Mouse (Mus musculus) thymus, postnatal 36 days (tissue): ENCODE results near the gene Ppef1.
"Not testable (repeated sequence)": the region's sequence is repeated elsewhere in the genome, so short reads cannot be mapped to it uniquely, and the experiment has no call there.

Experiments
- DNase-seq, 2 experiments: peaks; one replicate each; pipeline ENCODE4 v3.0.0; 2022; ENCODE audit warnings: mixed read lengths in 2 of 2

Ppef1 gene

GRCm38 (mm10) chrX:160735650-160736049, at the start of gene Ppef1:
Gene Ppef1 (minus strand): TSS chrX:160735765.
- no peak for DNase-seq

- DNase-seq: no peak
These were observed 46.7 kb upstream of the Ppef1 start for GRCm38 (mm10) chrX:160782276-160782675.

GRCm38 (mm10) chrX:160773033-160773432, 37.5 kb upstream of the Ppef1 start:
- no peak for DNase-seq

GRCm38 (mm10) chrX:160769622-160770021, 34.1 kb upstream of the Ppef1 start:
- DNase-seq: not testable (repeated sequence)

GRCm38 (mm10) chrX:160767713-160768112, 32.1 kb upstream of the Ppef1 start, which contains the start of gene Rs1:
Gene Rs1 (plus strand): TSS chrX:160768013.
- no peak for DNase-seq

GRCm38 (mm10) chrX:160766233-160766616, 30.7 kb upstream of the Ppef1 start:
- DNase-seq: no peak

GRCm38 (mm10) chrX:160765389-160766232, 30.0 kb upstream of the Ppef1 start:
- DNase-seq: peak; percentile 86 to 89

- no peak for DNase-seq
These were observed 15.2 kb upstream of the Ppef1 start for GRCm38 (mm10) chrX:160750808-160751207.

- no peak for DNase-seq
These were observed 13.1 kb upstream of the Ppef1 start for GRCm38 (mm10) chrX:160748653-160749052.

- no peak for DNase-seq
These were observed 9.8 kb upstream of the Ppef1 start for GRCm38 (mm10) chrX:160745399-160745798.

GRCm38 (mm10) chrX:160699171-160699570, 36.4 kb downstream of the Ppef1 start:
- no peak for DNase-seq

- no peak for DNase-seq
These were observed 44.0 kb downstream of the Ppef1 start for GRCm38 (mm10) chrX:160691559-160691958.

GRCm38 (mm10) chrX:160690094-160690493, 45.5 kb downstream of the Ppef1 start:
- no peak for DNase-seq

GRCm38 (mm10) chrX:160669992-160670391, 65.6 kb downstream of the Ppef1 start:
- no peak for DNase-seq

- no peak for DNase-seq
These were observed 124.5 kb downstream of the Ppef1 start for GRCm38 (mm10) chrX:160610882-160611644.

GRCm38 (mm10) chrX:160610482-160610881, 125.1 kb downstream of the Ppef1 start:
- no peak for DNase-seq

- peak; percentile 32 to 45 for DNase-seq
These were observed 125.7 kb downstream of the Ppef1 start for GRCm38 (mm10) chrX:160609849-160610248.

GRCm38 (mm10) chrX:160603981-160604541, 131.5 kb downstream of the Ppef1 start:
- DNase-seq: no peak

- DNase-seq: no peak
These were observed 132.2 kb downstream of the Ppef1 start for GRCm38 (mm10) chrX:160603316-160603715.

GRCm38 (mm10) chrX:160602770-160603169, 132.8 kb downstream of the Ppef1 start:
- DNase-seq: no peak

- no peak for DNase-seq
These were observed 134.5 kb downstream of the Ppef1 start for GRCm38 (mm10) chrX:160601053-160601452.

- DNase-seq: no peak
These were observed 136.8 kb downstream of the Ppef1 start for GRCm38 (mm10) chrX:160598562-160599458.
